Mouse (Mus musculus) liver, embryonic 14.5 days (tissue): ENCODE results near the gene Golga7b. TPM values are rescaled to one million over a fixed set of nuclear protein-coding genes. Genes with fewer than 3 reads are reported as not detected.

Source experiments
- ATAC-seq: fragments of 200-750 bp; cut with Nextera tagmentation; 2 replicates; pipeline ENCODE4 v1.8.0; 2017; ENCODE audit warnings: moderate number of reproducible peaks, mild to moderate bottlenecking, moderate library complexity; ENCODE audit not compliant: insufficient read depth
- DNase-seq, 3 experiments: peaks; one replicate each; pipeline ENCODE4 v3.0.0-alpha.2; 2012 to 2013; ENCODE audit warnings: low read depth in 3 of 3, low spot score in 3 of 3
- H3K27ac ChIP-seq: fragments of 300-500 bp; sonication (generic); 2 replicates; pipeline ENCODE4 v1.5.1; 2014; ENCODE audit warnings: moderate library complexity, mild to moderate bottlenecking, control low read depth, inconsistent platforms
- H3K27me3 ChIP-seq: fragments of 300-500 bp; sonication (generic); 2 replicates; pipeline ENCODE4 v1.6.1; 2014; ENCODE audit warnings: mild to moderate bottlenecking, low read length, moderate library complexity; ENCODE audit not compliant: control insufficient read depth, insufficient read depth
- H3K36me3 ChIP-seq: fragments of 300-500 bp; sonication (generic); replicated peaks from 2 replicates; pipeline ENCODE4 v1.6.1; 2014; ENCODE audit warnings: low read depth; ENCODE audit not compliant: control insufficient read depth, insufficient read depth
- H3K4me1 ChIP-seq, 2 experiments: fragments of 200-500 bp in 1 of 2; fragments of 300-500 bp in 1 of 2; sonication (generic) in 1 of 2; replicated peaks; 2 replicates each; pipeline ENCODE4 v1.6.1; 2012 to 2014; ENCODE audit warnings: antibody characterized with exemption in 1 of 2, inconsistent platforms in 1 of 2, low read length in 1 of 2; ENCODE audit not compliant: control insufficient read depth in 2 of 2, insufficient read depth in 2 of 2
- H3K4me2 ChIP-seq: fragments of 300-500 bp; sonication (generic); 2 replicates; pipeline ENCODE4 v1.6.1; 2014; ENCODE audit warnings: low read depth, mild to moderate bottlenecking, control low read depth, moderate library complexity
- H3K4me3 ChIP-seq, 2 experiments: fragments of 200-500 bp in 1 of 2; fragments of 300-500 bp in 1 of 2; sonication (generic) in 1 of 2; 2 replicates each; pipeline ENCODE4 v1.5.1; 2012 to 2014; ENCODE audit warnings: low read depth in 2 of 2, low read length in 2 of 2, mild to moderate bottlenecking in 2 of 2, control low read depth in 1 of 2, inconsistent platforms in 1 of 2, moderate library complexity in 1 of 2; ENCODE audit not compliant: insufficient read depth in 1 of 2
- H3K9ac ChIP-seq: fragments of 300-500 bp; sonication (generic); replicated peaks from 2 replicates; pipeline ENCODE4 v1.6.1; 2014; ENCODE audit warnings: mild to moderate bottlenecking, control low read depth, moderate library complexity
- H3K9me3 ChIP-seq: fragments of 300-500 bp; sonication (generic); 2 replicates; pipeline ENCODE4 v1.6.1; 2016; ENCODE audit warnings: low read length, mixed read lengths; ENCODE audit not compliant: control insufficient read depth
- CTCF ChIP-seq: IDR thresholded peaks from 2 replicates; pipeline ENCODE4 v1.5.1; 2016; ENCODE audit warnings: antibody characterized with exemption, low read depth, control low read depth
- EP300 ChIP-seq: IDR thresholded peaks from 2 replicates; pipeline ENCODE4 v1.6.1; 2016; ENCODE audit warnings: antibody characterized with exemption, low read depth
- WGBS: fragments of 180-500 bp; shearing (Covaris S2); extraction: QIAGEN DNeasy Blood & Tissue Kit; methylation state at CpG from one replicate; pipeline ENCODE4 v1.1.7; 2014; ENCODE audit not compliant: insufficient replicate concordance; 5-methylcytosine and 5-hydroxymethylcytosine counted together
- polyA plus RNA-seq, 2 experiments: library from polyadenylated mRNA; depleted of rRNA in 1 of 2; stranded (reverse) in 1 of 2; unstranded in 1 of 2; fragments of >200 nt; fragmentation: Nextera tagmentation in 1 of 2; extraction: Ambion mirVana in 1 of 2; gene quantifications; 2 replicates each; pipeline versions ENCODE4 v1.2.1 to v1.2.3; 2012 to 2014

Gene Golga7b
- polyA plus RNA-seq (2012; rRNA removed) (0.02 TPM in 1 of 2 replicates, not detected in the other), polyA plus RNA-seq (2014; fragmentation: Nextera tagmentation; extraction: Ambion mirVana) (not detected in 2 replicates)

DNA sequence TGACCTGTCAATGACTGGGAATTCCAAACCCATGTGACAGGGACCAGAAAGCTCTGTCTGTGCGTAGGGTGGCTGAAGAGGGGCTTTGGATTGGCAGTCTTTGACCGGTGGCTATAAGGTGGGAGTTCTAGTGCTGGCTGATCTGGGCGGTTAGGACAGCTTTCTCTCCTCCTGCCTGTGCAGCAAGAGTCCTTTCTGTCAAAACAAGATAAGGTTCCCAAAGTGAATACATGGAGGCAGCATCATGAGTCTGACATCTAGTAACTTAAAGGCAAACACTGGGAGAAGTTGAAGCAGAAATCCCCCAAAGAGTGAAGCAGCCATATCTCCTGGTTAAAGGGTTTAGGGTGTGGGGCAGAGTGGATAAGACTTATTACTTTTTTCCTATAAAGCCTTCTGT, at the start of gene Golga7b:
Gene Golga7b (plus strand): TSS at position 56 of the 400 bp plus-strand sequence.
- no peak for TF ChIP-seq EP300
- no peak for TF ChIP-seq CTCF
- ATAC-seq, result no peak
- 46% methylated on average over 3 of the region's 3 CpGs for WGBS
- H3K9me3 ChIP-seq, result no peaks in the 10 kb centered on the region
- no peak for DNase-seq
- no peaks in the 10 kb centered on the region for H3K27me3 ChIP-seq
- H3K36me3 ChIP-seq, result no peaks in the 10 kb centered on the region
- H3K27ac ChIP-seq, result no peak within 1 kb of the TSS
- H3K4me2 ChIP-seq, result no peak within 1 kb of the TSS
- no peaks in the 10 kb centered on the region for H3K4me1 ChIP-seq
- H3K9ac ChIP-seq, result no peak within 1 kb of the TSS
- no peak within 1 kb of the TSS for H3K4me3 ChIP-seq

DNA sequence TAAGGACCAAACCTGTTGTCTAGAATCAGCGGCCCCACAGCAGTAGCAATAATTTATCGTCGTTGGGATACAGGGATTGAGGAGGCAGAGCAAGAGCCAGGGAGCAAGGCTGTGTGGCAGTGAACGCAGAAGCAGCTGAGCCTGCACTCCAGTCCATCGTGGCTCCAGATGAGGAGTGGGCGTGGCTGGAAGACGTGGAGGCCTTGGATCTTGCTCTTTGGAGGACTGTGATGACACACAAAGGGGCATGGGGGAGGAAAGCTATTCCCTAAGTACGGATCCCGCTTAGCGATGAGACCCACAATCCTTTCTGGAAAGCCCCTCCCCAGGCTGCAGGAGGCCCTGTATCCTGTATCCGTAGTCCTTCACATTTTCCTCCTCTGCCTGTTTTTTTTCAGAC, 49.3 kb upstream of the Golga7b start:
- no peak for DNase-seq
- no peaks in the 10 kb centered on the region for H3K4me1 ChIP-seq
- no peak overlapping the region for H3K4me3 ChIP-seq
- no peak overlapping the region for H3K9ac ChIP-seq
- no peak overlapping the region for H3K27ac ChIP-seq
- H3K36me3 ChIP-seq, result no peaks in the 10 kb centered on the region
- H3K27me3 ChIP-seq, result peaks cover 30% of the 10 kb centered on the region
- no peak for TF ChIP-seq CTCF
- no peak for TF ChIP-seq EP300
- no peak overlapping the region for H3K4me2 ChIP-seq
- WGBS, result 49% methylated on average over 11 of the region's 11 CpGs
- ATAC-seq, result no peak
- no peaks in the 10 kb centered on the region for H3K9me3 ChIP-seq

DNA sequence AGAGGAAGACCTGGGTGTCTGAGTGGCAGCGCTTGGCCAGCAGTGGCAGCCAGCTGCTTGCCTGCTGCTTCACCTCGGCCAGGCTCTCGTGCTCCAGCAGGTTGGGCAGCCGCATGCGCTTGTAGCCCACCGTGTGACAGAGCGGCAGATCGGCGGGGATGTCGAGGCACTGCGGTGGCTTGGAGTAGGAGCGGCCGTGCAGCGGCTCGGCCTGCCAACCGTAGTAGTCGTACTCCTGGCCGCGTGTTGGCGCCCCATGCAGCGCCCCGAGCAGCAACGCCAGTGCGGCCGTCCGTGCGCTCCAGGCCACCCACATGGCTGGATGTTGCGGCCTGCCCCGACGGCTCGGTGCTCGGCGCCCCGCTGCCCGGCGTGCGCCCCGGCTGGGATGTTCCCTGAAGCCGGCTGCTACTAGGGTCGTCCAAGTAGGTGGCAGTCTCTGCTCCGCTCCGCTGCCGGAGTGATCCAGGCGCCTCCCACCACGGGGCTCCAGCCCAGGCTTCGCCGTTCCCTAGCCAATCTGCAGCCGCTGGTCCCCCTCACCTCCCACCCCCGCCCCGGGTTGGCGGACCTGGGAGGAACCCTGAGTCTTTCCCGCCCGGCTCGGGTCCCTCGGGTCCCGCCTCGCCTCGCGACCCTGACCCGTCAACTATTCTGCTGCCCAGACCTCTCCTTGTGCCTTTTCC, 45.5 kb upstream of the Golga7b start, which contains the start of gene Sfrp5:
Gene Sfrp5 (minus strand): TSS at position 557 of the 686 bp plus-strand sequence.
- 1% methylated on average over 60 of the region's 60 CpGs for WGBS
- Histone ChIP-seq H3K4me1 (no peaks in the 10 kb centered on the region), H3K9ac (no peak within 1 kb of the TSS), H3K4me2 (no peak within 1 kb of the TSS), H3K27ac (no peak within 1 kb of the TSS), H3K27me3 (peaks cover 31% of the 10 kb centered on the region), H3K4me3 (no peak within 1 kb of the TSS), H3K9me3 (no peaks in the 10 kb centered on the region), H3K36me3 (no peaks in the 10 kb centered on the region)
- no peak for TF ChIP-seq EP300
- TF ChIP-seq CTCF, result no peak
- DNase-seq (no peak), ATAC-seq (no peak)

DNA sequence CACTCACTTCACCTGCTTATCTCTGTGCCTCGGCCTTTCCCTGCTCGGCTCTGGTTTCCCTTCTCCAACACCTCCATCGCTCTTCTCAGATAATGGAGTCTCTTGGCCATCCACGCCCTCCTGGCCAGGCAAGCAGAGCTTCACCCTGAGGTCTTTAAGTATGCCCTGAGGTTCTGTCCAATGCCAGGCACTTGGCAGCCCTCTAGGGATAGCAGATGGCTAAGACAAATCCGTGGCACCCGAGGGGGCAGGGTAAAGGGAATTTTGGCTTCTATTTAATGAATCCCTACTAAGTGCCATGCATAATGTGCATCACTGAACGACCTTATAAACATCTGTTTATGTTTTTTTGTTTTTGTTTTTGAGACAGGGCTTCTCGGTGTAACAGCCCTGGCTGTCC, 44.9 kb upstream of the Golga7b start:
- Histone ChIP-seq H3K9me3 (no peaks in the 10 kb centered on the region), H3K4me3 (no peak overlapping the region), H3K4me2 (no peak overlapping the region), H3K27ac (no peak overlapping the region), H3K36me3 (no peaks in the 10 kb centered on the region), H3K4me1 (no peaks in the 10 kb centered on the region), H3K27me3 (peaks cover 31% of the 10 kb centered on the region), H3K9ac (no peak overlapping the region)
- 22% methylated on average over 8 of the region's 8 CpGs for WGBS
- ATAC-seq (no peak), DNase-seq (no peak)
- no peak for TF ChIP-seq CTCF
- no peak for TF ChIP-seq EP300

DNA sequence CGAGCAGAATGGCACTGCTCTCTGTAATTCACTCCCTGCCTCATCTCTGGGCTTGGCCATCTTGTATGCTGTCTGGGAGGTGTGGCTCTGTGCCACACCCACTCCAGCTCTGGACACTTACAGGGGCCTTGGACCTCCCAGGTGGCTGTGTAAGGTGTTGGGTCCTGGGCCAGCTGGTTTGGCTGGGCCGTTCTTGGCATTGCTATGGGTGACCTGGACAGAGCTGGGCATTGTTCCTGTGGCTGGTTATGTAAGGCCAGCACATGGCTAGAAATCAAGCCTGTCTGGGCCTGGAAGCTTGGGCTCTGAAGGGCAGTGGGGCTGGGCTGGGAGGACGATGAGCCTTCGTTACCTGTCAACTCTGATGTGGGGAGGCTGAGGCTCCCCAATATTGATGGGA, 43.1 kb upstream of the Golga7b start:
- ATAC-seq, result no peak
- no peak overlapping the region for H3K9ac ChIP-seq
- H3K9me3 ChIP-seq, result no peaks in the 10 kb centered on the region
- TF ChIP-seq EP300, result no peak
- TF ChIP-seq CTCF, result no peak
- no peak overlapping the region for H3K4me3 ChIP-seq
- H3K4me1 ChIP-seq, result no peaks in the 10 kb centered on the region
- H3K4me2 ChIP-seq, result no peak overlapping the region
- WGBS, result 52% methylated on average over 4 of the region's 4 CpGs
- H3K27me3 ChIP-seq, result peaks cover 31% of the 10 kb centered on the region
- H3K27ac ChIP-seq, result no peak overlapping the region
- no peaks in the 10 kb centered on the region for H3K36me3 ChIP-seq
- DNase-seq, result no peak
